Mouse (Mus musculus): Measurements from ENCODE around the gene Mid1.
"Not testable (repeated sequence)": the region's sequence is repeated elsewhere in the genome, so short reads cannot be mapped to it uniquely, and the experiment has no call there.

The Mid1 gene

GRCm38 (mm10) chrX:170017333-170018245 lies 332.6 kb downstream of the Mid1 start:
- peak; percentile 93 for DNase-seq (ENCODE audit: low spot score)

GRCm38 (mm10) chrX:170018571-170019218 lies 333.7 kb downstream of the Mid1 start:
- peak; percentile 70 for DNase-seq (ENCODE audit: low spot score)

GRCm38 (mm10) chrX:170019219-170019953 lies 334.4 kb downstream of the Mid1 start:
- peak; percentile 68 for DNase-seq (ENCODE audit: low spot score)

- peak; percentile 100 for DNase-seq (ENCODE audit: low spot score)
Observed at GRCm38 (mm10) chrX:170019954-170020689, 335.1 kb downstream of the Mid1 start.

- DNase-seq (ENCODE audit: low spot score), result peak; percentile 86
Observed at GRCm38 (mm10) chrX:170020690-170021050, 335.7 kb downstream of the Mid1 start.

GRCm38 (mm10) chrX:170021205-170021604 lies 336.2 kb downstream of the Mid1 start:
- not testable (repeated sequence) for DNase-seq (ENCODE audit: low spot score)

GRCm38 (mm10) chrX:170021750-170022461 lies 336.9 kb downstream of the Mid1 start:
- DNase-seq (ENCODE audit: low spot score), result peak; percentile 59
